Mouse (Mus musculus) thymus, postnatal 36 days (tissue): ENCODE measurements around the gene Cfl1.

Experiments
- DNase-seq, 2 experiments: peaks; one replicate each; pipeline ENCODE4 v3.0.0; 2022; ENCODE audit warnings: mixed read lengths in 2 of 2

The Cfl1 gene

GRCm38 (mm10) chr19:5538786-5539185 lies 48.5 kb downstream of the Cfl1 start:
- DNase-seq, result no peak

DNA sequence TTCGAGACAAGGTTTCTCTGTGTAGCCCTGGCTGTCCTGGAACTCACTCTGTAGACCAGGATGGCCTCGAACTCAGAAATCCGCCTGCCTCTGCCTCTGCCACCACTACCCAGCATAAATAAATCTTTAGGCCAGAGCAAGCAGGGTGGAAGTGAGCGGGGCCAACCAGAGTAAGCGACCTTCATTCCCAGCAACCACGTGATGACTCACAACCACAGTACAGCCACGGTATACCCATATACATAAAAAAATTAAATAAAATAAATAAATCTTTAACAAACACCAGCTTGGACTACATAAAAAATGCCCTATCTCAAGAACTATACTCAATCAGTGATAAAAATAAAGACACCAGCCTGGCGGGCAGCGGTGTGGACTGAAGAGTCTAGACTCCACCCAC lies 53.1 kb downstream of the Cfl1 start:
- DNase-seq, result no peak

GRCm38 (mm10) chr19:5544031-5544430 lies 53.8 kb downstream of the Cfl1 start:
- DNase-seq, result no peak
